Mouse (Mus musculus) neural tube, embryonic 10.5 days (tissue): ENCODE data around the gene Gipc1.
A peak's percentile ranks its signal among the peaks of the same experiment; 100 is the strongest.

Experiments
- DNase-seq: peaks from one replicate; pipeline ENCODE4 v3.0.0-alpha.2; 2017; ENCODE audit warnings: low spot score; ENCODE audit errors: extremely low spot score

Gipc1 gene

DNA sequence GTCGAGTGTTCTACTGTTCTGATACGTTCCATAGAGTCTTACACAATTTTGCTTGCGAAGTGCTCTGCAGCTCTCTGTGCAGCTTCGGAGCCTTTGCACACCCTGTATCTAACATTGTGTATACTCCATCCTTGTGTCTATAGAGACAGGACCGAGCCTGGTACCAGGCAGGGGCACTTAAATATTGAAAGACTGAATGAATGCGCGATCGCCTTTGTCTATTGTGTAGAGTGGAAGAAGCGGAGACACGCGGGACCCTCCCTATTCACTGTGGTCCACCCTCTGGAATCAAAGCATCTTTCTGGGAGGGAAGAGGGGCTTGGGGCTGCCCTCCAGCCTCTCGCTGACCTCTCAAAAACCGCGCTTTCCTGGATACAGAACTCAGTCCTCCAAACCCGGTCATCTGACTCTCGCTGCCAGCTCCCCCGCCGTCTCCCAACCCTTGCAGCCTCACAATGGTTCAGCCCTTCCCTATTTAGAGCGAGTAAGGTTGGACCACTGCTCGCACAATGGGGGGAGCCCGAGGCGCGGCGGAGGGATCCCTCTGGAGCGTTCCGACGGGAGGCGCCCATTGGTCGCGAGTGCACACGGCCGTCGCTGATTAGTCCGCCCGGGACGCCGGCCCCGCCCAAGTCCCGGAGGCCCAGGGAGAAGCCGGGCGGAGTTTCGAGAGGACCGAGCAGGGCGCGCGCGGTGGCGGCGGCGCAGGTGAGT, at the start of gene Gipc1:
Gene Gipc1, plus strand, starts transcription at position 648 of the 714 bp plus-strand sequence.
- peak; percentile 96 for DNase-seq

DNA sequence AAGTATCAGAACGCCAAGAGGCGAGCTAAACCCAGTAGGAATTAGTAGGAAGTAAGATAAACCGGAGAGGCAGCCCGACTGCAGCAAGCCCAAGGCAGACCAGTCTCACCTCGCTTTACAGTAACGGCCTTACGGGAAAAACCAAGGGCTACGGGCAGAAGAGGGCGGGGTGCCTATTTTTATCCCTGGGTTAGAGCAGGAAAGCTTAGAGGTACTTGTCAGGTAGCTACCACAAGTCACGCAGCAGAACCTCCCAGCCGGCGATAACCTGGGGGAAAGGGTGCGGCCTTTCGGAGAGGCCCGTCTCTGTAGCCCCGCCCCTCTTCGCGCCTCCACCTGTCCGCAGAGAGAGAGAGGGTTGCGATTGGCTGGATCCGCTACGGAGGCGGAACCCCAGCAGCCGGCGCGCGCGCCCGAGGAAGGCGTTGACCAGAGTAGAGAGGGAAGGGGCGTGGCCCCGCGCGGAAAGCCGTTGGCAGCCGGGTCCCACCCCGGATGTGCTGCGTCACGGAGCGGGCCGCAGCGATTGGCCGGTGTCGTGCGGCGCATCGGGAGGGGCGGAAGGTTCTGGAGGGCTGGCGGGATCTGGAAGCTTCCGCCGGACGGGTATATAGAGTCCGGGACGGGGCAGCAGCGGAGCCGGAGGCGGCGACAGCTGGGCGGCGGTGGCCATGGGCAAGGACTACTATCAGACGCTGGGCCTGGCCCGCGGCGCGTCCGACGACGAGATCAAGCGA, 44.6 kb upstream of the Gipc1 start, which contains the start of the genes Tecr and Dnajb1:
Gene Tecr, minus strand, starts transcription at position 311 of the 737 bp plus-strand sequence.
Gene Dnajb1, plus strand, starts transcription at position 533 of the 737 bp plus-strand sequence.
- DNase-seq = peak; percentile 98

DNA sequence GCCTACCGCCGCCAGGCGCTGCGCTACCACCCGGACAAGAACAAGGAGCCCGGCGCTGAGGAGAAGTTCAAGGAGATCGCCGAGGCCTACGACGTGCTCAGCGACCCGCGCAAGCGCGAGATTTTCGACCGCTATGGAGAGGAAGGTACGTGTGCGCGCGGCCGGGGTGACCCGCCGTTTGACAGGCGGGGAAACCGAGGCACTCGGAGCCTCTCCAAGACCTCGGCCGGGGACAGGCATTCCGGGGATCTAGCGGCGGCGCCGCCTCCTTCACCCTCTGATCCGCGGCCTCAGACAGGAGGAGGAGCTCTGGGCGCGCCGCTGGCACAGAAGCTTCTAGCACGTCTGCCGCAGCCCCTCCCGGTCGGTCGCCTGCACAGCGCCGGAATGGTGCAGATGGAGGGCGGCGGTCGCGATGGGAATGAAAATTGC, 44.1 kb upstream of the Gipc1 start:
- peak; percentile 82 for DNase-seq

DNA sequence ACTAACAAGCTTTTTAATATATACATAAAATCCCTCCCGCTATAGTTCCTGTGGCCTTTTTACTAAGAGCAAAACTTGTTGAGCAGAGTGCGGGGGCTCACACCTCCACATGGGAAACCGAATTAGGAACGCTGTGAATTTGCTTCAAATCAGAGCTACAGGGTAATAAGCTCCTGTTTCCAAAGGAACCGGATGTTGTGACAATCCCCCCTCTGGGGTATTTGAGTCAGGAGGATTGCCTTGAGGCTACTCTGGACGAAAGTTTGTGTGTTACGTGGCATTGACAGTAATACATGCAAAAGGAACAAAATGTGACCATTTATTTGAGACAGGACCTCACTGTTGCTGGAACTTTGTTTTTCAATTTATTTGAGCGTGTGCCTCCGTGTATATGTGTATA, 43.4 kb upstream of the Gipc1 start:
- DNase-seq = no peak

DNA sequence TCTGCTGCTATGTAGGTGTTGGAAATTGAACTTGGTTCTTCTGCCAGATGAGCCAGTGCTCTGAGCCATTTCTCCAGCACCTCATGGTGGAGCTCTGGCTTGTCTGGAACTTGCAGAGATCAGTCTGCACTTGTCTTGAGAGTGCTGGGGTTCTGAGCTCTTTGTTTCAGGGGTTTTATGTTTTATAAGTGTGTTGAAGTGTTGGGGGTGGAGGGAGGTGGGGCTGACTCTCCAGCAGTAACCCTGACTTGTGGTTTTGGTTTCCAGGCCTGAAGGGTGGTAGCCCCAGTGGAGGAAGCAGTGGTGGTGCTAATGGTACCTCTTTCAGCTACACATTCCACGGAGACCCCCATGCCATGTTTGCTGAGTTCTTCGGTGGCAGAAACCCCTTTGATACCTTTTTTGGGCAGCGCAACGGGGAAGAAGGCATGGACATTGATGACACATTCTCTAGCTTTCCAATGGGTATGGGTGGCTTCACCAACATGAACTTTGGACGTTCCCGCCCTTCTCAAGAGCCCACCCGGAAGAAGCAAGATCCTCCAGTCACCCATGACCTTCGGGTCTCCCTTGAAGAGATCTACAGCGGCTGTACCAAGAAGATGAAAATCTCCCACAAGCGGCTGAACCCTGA, 42.8 kb upstream of the Gipc1 start:
- no peak for DNase-seq

DNA sequence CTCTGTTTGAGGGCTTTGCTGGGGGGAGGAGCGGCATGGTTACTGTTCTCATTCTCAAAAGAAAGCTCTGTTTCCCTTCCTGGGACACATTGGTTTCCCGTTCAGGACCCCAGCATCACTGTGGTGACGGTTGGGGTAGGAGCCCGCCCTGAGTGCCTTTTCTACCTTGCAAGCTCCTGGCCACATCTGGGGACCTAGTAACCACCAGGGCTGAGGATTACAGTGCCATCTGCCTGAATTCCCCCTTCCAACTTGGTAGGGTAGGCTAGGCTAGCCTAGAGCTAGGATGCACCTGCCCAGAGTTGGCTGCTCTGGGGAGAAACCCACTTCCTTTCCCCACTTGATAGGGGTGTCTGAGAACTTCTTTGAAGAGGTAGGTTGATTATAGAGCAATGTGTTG, 40.6 kb upstream of the Gipc1 start:
- DNase-seq = no peak

DNA sequence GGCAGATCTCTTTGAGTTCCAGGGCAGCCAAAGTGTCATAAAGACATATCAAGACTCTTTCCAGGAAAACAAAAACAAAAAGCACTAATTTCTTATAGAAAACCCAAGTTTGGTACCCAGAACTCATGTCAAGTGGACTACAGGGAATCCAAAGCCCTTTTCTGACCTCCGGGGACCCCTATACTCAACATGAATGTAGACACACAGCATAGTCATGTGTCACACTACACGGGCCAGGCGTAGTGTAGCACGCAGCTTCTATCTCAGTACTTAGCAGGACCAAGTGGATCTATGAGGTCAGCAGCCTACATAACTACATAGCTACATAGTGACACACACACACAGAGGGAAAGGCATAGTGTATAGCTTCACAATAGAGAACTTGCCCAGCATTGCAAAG, 38.8 kb upstream of the Gipc1 start:
- no peak for DNase-seq

DNA sequence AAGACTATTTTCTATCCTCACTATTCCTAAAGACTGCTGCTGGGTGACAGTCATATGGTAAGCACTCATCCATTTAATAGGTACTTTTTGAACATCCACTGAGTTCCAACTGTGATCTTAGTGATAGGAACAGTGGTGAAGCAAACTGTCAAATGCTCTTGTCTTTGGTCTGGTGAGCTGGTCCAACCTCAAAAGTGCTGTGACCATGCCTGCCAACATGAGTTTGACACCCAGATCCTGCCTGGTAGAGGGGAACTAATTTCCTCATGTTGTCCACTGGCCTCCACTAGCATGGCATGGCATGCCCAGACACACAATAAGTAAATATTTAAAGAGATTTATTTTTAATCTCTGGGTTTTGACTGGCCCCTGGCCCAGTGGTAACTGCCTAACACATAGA, 35.9 kb upstream of the Gipc1 start:
- DNase-seq = no peak

DNA sequence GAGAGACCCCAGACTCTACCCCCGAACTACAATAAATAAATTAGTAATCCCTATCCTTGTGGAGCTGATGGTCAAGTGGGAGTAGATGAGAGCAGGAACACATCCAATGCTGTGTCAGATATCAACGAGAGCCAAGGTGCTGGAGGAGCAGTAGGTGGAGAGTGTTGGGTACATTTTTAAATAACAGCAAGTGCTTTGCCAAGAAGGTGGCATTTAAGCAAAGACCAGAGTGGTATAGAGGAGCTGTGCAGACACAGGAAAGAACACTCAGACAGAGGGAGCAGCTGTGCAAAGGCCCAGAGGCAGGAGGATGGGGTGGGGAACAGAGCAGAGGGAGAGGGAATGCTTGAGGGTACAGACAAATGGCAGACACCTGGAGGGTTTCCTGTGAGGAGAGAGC, 35.4 kb upstream of the Gipc1 start:
- no peak for DNase-seq

DNA sequence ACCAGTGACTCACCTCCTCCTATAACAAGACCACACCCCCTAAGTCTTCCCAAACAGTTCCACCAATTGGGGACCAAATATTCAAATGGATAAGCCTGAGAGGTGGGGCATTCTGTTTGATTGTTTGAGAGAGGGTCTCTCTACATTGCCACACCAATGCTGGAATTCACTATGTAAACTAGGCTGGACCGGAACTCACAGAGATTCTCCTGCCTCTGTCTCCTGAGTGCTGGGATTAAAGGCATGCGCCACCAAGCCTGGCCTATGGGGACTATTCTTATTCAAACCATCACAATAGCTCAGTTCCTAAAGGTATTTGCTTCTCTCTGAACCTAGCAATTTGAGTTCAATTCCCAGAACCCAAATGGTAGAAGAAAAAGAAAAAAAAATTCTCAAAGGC, 33.9 kb upstream of the Gipc1 start:
- no peak for DNase-seq

DNA sequence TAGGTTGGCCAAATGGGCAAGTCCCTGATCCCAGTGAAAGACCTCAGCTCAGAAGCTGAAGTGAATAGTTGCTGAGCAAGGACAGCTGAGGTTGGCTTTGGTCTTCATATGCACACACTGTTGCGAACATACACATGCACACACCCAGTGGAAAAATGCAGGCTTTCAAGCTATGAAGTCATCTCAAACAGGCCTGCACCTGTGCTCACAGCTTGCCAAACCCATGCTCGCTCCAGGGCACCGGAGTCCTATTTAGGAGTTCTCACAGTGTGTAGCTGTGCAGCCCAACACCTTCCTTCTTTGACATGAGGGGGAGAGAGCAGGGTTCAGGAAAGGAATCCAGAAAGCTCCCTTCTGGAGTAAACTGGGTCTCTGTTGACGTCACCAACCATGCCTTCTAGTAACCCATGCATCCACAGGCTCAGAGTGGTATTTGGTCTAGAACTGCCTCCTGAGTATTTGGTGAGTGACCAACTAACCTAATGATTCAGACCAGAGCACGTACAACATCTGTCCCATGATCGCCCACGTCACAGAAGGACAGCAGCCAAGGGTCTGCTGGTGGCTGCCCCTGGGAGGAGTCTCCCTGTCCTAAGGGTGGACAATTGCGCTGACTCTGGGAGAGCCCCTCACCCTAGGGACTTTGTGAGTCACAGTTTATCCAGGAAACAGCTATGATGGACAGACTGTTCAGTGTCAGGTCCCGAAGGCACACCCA, 32.8 kb upstream of the Gipc1 start:
- DNase-seq = no peak

DNA sequence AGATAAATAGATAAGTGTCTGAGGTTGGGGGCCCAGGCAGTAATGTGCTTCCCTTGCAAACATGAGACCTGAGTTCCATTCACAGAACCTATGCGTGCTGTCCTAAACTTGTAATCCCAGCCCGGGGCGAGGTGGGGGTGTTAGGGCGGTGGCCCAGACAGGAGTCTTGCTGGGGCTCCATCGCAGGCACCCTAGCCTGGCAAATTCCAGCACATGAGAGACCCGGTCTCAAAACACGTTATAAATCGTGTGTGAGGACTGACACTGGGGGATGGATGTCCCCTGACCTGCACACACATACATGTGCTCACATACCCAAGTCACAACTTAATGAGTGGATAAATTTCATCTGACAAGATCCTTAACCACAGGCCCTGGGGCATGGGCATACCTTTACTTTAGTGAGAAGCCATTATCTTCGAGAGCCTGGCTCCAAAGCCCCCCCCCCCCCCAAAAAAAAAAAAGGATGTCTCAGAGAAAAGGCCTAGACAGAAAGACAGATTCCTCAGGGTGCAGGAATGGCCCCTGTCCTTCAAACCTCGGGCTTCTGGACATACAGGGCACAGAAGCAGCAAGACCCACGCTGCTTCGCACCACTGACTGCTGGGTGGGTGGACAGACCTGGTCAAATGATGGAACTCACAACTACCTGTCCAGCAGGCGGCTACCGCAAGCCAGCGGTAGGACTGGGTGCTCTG, 30.6 kb upstream of the Gipc1 start:
- no peak for DNase-seq

DNA sequence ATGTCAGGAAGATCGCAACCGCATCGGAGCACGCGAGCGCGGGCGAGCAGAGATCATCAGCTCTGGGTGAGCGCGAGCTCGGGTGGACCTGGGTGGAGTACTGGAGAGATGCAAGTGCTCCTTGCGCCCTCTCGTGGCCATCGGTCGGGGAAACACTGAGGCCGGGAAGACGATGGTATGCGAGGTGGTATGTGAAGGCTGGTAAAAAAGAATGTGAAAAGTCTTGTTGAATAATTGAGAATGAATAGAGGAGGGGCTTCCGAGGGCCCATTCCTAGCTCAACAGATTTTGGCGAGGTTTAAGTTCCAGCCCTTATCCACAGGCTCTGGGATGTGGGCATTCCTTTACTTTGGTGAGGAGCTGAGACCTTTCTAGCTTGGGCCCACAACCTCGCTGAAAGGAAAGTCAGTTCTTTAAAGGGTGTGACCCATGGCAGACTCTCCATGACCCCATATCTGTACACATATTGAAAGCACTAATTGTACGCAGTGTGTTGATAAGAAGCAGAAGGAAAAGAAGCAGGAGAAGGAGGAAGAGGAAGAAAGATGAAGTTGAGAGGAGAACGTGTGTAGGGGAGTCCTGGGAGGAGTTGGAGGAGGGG, 30.0 kb upstream of the Gipc1 start:
- peak; percentile 83 for DNase-seq

DNA sequence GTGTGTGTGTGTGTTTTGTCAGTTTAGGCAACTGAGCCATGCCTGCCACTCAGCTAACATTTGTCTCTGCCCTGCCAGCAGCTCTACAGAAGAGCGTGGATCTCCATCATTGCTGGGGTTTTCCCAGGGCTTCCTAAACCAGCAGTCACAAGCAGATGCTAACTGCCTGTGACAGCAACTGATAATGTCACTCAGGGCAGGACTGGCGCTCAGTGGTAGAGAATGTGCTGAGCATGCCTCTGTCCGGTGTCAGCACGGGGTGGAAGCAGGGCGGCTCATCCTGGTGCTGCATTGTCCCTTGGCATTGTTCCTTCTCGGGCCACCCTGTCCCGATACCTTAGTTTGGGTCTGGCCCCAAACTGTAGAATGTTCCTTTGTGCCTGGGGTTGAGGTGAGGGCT, 28.9 kb upstream of the Gipc1 start:
- DNase-seq = no peak

DNA sequence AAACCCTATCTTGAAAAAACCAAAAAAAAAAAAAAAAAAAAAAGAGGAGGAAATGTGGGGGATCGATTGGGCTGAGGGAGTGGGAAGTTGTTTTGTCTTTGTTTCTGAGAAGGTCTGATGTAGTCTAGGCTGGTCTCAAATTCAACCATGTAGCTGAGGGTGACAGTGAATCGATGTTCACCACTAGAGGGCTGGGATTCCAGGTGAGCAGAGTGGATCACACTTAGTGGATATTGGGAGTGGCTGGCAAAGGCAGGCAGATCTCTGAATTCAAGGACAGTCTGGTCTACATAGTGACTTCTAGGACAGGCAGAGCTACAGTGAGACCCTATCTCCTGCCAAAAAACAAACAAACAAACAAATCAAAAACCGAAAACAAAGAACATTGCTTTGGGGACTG, 27.7 kb upstream of the Gipc1 start:
- DNase-seq = no peak

DNA sequence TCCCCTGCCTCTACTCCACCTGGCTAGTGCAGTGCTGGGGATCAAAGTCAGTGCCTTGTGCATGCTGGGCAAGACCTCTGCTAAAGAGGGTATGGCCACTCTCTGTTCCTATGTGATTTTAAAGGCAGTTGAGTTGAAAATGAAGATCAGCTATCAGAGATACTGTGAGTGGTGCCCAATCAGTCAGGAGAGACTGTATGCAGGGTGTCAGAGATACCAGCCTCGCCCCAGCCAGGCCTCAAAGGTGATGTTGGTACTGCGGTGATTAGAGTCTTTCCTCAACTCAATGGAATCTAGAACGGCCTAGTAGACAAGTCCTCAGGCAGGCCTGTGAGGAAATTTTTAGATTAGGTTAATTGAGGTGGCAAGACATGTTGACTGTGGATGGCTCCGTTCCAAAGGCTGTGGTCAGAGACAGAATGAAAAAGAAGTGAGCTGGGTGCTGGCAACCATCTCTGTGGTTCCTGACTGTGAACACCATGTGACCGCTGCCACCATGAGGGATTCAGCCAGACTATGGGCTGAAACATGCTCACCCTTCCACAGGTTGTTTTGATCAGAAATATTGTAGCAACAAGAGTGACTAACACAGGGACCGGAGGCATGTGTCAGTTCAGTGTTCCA, 26.7 kb upstream of the Gipc1 start:
- no peak for DNase-seq

DNA sequence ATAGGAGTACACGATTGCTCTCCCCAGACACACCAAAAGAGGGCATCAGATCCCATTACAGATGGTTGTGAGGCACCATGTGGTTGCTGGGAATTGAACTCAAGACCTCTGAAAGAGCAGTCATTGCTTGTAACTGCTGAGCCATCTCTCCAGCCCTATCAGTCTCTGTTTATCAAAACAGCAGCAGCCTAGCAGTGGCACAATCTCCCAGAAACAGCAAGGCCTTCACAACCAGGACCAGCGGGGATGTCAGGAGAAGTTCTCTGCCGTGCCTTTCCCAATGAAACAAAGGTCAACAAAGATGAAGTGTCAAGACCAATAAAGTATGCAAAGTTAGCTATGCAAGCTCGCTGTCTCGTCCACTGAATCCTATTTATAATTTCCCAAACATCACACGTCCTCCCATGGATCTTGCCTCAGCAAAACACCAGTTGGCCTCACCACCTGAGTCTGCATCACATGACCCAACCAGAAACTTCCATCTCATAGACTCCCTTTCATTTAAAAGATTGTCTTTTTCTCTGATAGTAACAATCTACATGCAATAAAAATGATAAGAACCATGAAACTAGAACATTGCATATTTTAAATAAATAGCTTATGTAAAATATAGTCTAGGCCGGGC, 20.3 kb upstream of the Gipc1 start:
- no peak for DNase-seq

DNA sequence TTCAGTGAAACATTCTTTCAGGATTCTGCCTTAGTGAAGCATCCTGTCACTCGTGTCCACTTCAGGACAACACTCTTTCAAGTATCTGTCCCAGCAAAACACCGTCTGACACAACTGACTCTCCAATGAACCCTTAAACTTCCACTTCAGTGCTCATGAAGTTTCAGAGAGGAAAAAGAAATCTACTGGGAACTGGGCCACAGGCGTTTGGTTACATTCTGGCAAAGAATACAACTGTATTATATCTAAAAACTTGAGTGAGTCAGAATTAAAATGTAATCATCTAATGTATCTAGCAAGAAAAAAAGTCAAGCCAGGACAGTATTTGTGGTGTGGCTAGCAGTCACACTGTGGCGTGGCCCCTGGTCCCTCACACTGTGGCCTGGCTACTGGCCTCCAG, 13.6 kb upstream of the Gipc1 start:
- no peak for DNase-seq

DNA sequence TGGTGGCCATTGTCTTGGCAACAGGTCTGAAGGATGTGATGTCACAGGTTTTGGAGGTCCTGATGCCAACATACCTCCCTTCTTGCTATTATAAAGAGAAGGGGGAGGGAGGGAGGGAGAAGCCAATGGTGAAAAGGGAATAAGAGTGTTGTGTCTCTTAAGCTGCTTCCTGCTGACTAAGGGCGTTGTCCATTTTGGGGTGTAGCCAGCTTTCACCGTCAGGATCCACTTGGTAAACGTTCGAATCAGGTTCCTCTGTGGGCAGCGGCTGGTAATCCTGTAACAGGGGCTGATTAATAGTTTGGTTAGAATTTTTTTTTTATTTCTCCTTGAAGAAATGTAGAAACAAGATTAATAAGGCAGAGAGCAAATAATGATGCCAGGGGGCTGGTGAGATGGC, 12.8 kb upstream of the Gipc1 start:
- no peak for DNase-seq

DNA sequence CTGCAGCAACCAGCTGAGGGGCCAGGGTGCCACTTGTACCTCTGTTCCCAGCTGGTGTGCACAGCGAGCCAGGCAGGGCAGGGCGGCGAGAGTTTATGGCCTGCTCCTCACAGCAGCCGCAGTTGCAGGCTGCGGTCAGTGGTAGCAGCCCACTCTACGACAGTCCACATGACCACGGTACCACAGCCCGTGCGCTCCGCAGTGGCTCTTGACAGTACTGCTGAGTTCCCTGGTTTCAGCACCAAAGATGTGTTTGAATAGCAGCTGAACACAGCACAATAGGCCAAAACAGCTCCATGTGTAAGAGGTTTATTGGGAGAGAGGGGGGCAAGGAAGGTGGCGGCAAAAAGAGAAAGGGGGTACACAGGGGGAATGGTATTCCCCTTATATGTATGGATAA, 5.0 kb upstream of the Gipc1 start:
- DNase-seq = no peak
